Mouse (Mus musculus): ENCODE data around the gene Nsf. TPM values are rescaled to one million over a fixed set of nuclear protein-coding genes. Genes with fewer than 3 reads are reported as not detected.
A peak's percentile ranks its signal among the peaks of the same experiment; 100 is the strongest.

The Nsf gene
- polyA plus RNA-seq (2012; rRNA removed): 9.0 and 10.3 TPM in 2 replicates

- no peak for TF ChIP-seq CTCF (IDR thresholded peaks at IDR 0.05; ENCODE audit: control insufficient read depth, insufficient read depth, insufficient replicate concordance, low read depth, low read length)
- TF ChIP-seq POLR2A (IDR thresholded peaks at IDR 0.05; ENCODE audit: control insufficient read depth, low read depth, low read length): peak; percentile 75
- H3K27ac ChIP-seq (ENCODE audit: control insufficient read depth, insufficient read depth, low read depth, low read length): peak within 1 kb of the TSS; percentile 82
- H3K36me3 ChIP-seq (ENCODE audit: control insufficient read depth, insufficient read depth, low read length): no peaks in the 10 kb centered on the region
- H3K27me3 ChIP-seq (ENCODE audit: control insufficient read depth, insufficient read depth, low read length): no peaks in the 10 kb centered on the region
- H3K4me1 ChIP-seq (ENCODE audit: control insufficient read depth, insufficient read depth, low read length): peaks cover 10% of the 10 kb centered on the region
- H3K4me3 ChIP-seq (ENCODE audit: control insufficient read depth, low read depth, low read length): peak within 1 kb of the TSS; percentile 89
Measured at GRCm38 (mm10) chr11:103953896-103954292, at the start of gene Nsf. Gene Nsf, minus strand, starts transcription at chr11:103954056.

GRCm38 (mm10) chr11:104003397-104003796 lies 49.5 kb upstream of the Nsf start:
- no peak overlapping the region for H3K4me3 ChIP-seq (ENCODE audit: control insufficient read depth, low read depth, low read length)
- no peaks in the 10 kb centered on the region for H3K36me3 ChIP-seq (ENCODE audit: control insufficient read depth, insufficient read depth, low read length)
- H3K27me3 ChIP-seq (ENCODE audit: control insufficient read depth, insufficient read depth, low read length): no peaks in the 10 kb centered on the region
- H3K27ac ChIP-seq (ENCODE audit: control insufficient read depth, insufficient read depth, low read depth, low read length): no peak overlapping the region
- no peaks in the 10 kb centered on the region for H3K4me1 ChIP-seq (ENCODE audit: control insufficient read depth, insufficient read depth, low read length)
- TF ChIP-seq CTCF (IDR thresholded peaks at IDR 0.05; ENCODE audit: control insufficient read depth, insufficient read depth, insufficient replicate concordance, low read depth, low read length): no peak
- TF ChIP-seq POLR2A (IDR thresholded peaks at IDR 0.05; ENCODE audit: control insufficient read depth, low read depth, low read length): no peak

- Histone ChIP-seq H3K36me3 (ENCODE audit: control insufficient read depth, insufficient read depth, low read length) (no peaks in the 10 kb centered on the region), H3K27ac (ENCODE audit: control insufficient read depth, insufficient read depth, low read depth, low read length) (no peak overlapping the region), H3K27me3 (ENCODE audit: control insufficient read depth, insufficient read depth, low read length) (no peaks in the 10 kb centered on the region), H3K4me1 (ENCODE audit: control insufficient read depth, insufficient read depth, low read length) (no peaks in the 10 kb centered on the region), H3K4me3 (ENCODE audit: control insufficient read depth, low read depth, low read length) (no peak overlapping the region)
- no peak for TF ChIP-seq POLR2A (IDR thresholded peaks at IDR 0.05; ENCODE audit: control insufficient read depth, low read depth, low read length)
- TF ChIP-seq CTCF (IDR thresholded peaks at IDR 0.05; ENCODE audit: control insufficient read depth, insufficient read depth, insufficient replicate concordance, low read depth, low read length): no peak
Measured at GRCm38 (mm10) chr11:104002191-104002590, 48.3 kb upstream of the Nsf start.

- no peak for TF ChIP-seq CTCF (IDR thresholded peaks at IDR 0.05; ENCODE audit: control insufficient read depth, insufficient read depth, insufficient replicate concordance, low read depth, low read length)
- no peak for TF ChIP-seq POLR2A (IDR thresholded peaks at IDR 0.05; ENCODE audit: control insufficient read depth, low read depth, low read length)
- no peaks in the 10 kb centered on the region for H3K4me1 ChIP-seq (ENCODE audit: control insufficient read depth, insufficient read depth, low read length)
- H3K27me3 ChIP-seq (ENCODE audit: control insufficient read depth, insufficient read depth, low read length): no peaks in the 10 kb centered on the region
- no peak overlapping the region for H3K4me3 ChIP-seq (ENCODE audit: control insufficient read depth, low read depth, low read length)
- H3K27ac ChIP-seq (ENCODE audit: control insufficient read depth, insufficient read depth, low read depth, low read length): no peak overlapping the region
- no peaks in the 10 kb centered on the region for H3K36me3 ChIP-seq (ENCODE audit: control insufficient read depth, insufficient read depth, low read length)
Measured at GRCm38 (mm10) chr11:104001395-104001955, 47.6 kb upstream of the Nsf start.

DNA sequence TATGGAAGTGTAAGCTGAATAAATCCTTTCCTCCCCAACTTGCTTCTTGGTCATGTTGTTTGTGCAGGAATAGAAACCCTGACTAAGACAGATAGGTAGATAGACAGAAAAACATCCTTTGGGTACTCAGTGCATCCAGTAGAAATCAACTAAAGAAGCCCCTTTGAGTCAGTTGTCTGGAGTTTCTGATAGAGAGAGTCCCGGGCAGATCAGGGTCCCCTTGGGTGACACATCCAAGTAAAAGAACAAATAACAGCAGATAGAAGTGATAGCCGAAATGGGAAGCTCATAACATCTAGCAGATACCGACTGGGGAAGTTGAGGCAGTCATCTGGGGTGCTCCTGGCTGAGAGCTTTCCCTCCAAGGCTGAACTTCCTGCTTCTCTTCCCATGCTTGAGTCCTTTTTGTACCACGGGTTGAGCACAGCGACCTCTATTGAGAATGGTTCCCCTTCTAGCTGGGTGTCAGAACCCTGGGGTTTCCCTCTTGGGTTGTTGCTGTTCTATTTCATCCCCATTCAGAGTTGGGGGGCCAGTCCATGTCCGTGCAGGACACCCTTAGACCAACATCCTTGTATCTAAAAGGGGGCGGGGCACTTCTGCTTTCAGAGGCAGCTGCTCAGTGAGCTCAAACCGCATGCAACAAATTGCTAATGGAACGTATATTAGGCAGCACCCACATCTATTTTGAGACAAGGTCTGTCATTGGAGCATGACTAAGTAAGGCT lies 47.0 kb upstream of the Nsf start:
- Histone ChIP-seq H3K4me1 (ENCODE audit: control insufficient read depth, insufficient read depth, low read length) (no peaks in the 10 kb centered on the region), H3K36me3 (ENCODE audit: control insufficient read depth, insufficient read depth, low read length) (no peaks in the 10 kb centered on the region), H3K27ac (ENCODE audit: control insufficient read depth, insufficient read depth, low read depth, low read length) (no peak overlapping the region), H3K4me3 (ENCODE audit: control insufficient read depth, low read depth, low read length) (no peak overlapping the region), H3K27me3 (ENCODE audit: control insufficient read depth, insufficient read depth, low read length) (no peaks in the 10 kb centered on the region)
- TF ChIP-seq CTCF (IDR thresholded peaks at IDR 0.05; ENCODE audit: control insufficient read depth, insufficient read depth, insufficient replicate concordance, low read depth, low read length) (no peak), POLR2A (IDR thresholded peaks at IDR 0.05; ENCODE audit: control insufficient read depth, low read depth, low read length) (no peak)

DNA sequence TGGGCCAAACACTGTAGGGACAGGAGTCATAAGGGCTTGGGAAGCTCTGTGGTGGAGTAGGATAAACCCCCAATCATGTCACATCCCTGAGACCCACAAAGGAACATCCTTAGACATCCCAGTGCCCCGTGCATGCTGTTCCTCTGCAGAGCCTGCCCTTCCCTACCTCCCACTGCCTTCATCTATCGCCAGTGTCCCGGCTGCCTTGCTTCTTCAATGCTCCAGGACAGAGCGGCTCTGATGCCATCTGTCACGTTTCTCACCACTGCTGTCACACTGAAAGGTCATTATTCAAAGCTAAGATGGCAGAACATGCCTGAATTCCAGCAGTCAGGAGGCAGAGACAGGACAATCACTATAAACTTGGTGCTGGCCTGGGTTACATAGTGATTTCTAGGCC lies 44.9 kb upstream of the Nsf start:
- no peaks in the 10 kb centered on the region for H3K4me1 ChIP-seq (ENCODE audit: control insufficient read depth, insufficient read depth, low read length)
- no peak overlapping the region for H3K4me3 ChIP-seq (ENCODE audit: control insufficient read depth, low read depth, low read length)
- TF ChIP-seq CTCF (IDR thresholded peaks at IDR 0.05; ENCODE audit: control insufficient read depth, insufficient read depth, insufficient replicate concordance, low read depth, low read length) (no peak), POLR2A (IDR thresholded peaks at IDR 0.05; ENCODE audit: control insufficient read depth, low read depth, low read length) (no peak)
- no peaks in the 10 kb centered on the region for H3K27me3 ChIP-seq (ENCODE audit: control insufficient read depth, insufficient read depth, low read length)
- H3K36me3 ChIP-seq (ENCODE audit: control insufficient read depth, insufficient read depth, low read length): no peaks in the 10 kb centered on the region
- H3K27ac ChIP-seq (ENCODE audit: control insufficient read depth, insufficient read depth, low read depth, low read length): no peak overlapping the region

DNA sequence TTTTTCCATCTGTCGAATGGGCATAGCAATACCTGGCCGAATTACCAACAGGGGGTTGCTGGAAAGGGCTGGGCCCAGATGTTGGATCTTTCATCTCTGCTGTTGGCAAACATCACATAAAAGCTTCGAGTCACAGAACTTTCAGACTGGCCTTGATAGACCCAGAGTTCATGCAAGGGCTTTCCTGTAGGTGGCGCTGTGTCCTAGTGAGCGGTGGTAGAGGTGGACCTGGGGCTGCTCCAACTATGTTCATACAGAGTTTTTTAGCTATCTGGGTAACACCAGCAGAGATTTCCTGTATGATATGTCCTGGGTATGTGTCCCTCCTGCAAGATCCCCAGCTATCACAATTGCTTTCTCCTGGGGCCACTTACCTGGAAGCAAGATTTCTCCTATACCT lies 43.5 kb upstream of the Nsf start:
- H3K4me1 ChIP-seq (ENCODE audit: control insufficient read depth, insufficient read depth, low read length): no peaks in the 10 kb centered on the region
- no peak overlapping the region for H3K4me3 ChIP-seq (ENCODE audit: control insufficient read depth, low read depth, low read length)
- no peak overlapping the region for H3K27ac ChIP-seq (ENCODE audit: control insufficient read depth, insufficient read depth, low read depth, low read length)

More for the DNA sequence above, 43.5 kb upstream of the Nsf start:
- H3K27me3 ChIP-seq (ENCODE audit: control insufficient read depth, insufficient read depth, low read length): no peaks in the 10 kb centered on the region
- peak; percentile 75; the same call in 1 of the 2 replicates for TF ChIP-seq CTCF (IDR thresholded peaks at IDR 0.05; ENCODE audit: control insufficient read depth, insufficient read depth, insufficient replicate concordance, low read depth, low read length)
- TF ChIP-seq POLR2A (IDR thresholded peaks at IDR 0.05; ENCODE audit: control insufficient read depth, low read depth, low read length): no peak
- H3K36me3 ChIP-seq (ENCODE audit: control insufficient read depth, insufficient read depth, low read length): no peaks in the 10 kb centered on the region

All from testis, adult 2 months (tissue).